Mouse (Mus musculus) midbrain, embryonic 11.5 days (tissue): ENCODE data around the gene Taf15. TPM values are rescaled to one million over a fixed set of nuclear protein-coding genes. Genes with fewer than 3 reads are reported as not detected.

ENCODE experiments used
- ATAC-seq: fragments of 200-750 bp; cut with Nextera tagmentation; 2 replicates; pipeline ENCODE4 v1.8.0; 2017; ENCODE audit warnings: moderate TSS enrichment, moderate library complexity; ENCODE audit not compliant: low FRiP score
- DNase-seq: peaks from one replicate; pipeline ENCODE4 v3.0.0; 2015; ENCODE audit warnings: low spot score; ENCODE audit errors: missing footprints
- H3K27ac ChIP-seq: fragments of 300-500 bp; sonication (generic); 2 replicates; pipeline ENCODE4 v1.5.1; 2014; ENCODE audit warnings: low read depth, low read length
- H3K27me3 ChIP-seq: fragments of 300-500 bp; sonication (generic); 2 replicates; pipeline ENCODE4 v1.6.1; 2014; ENCODE audit warnings: mild to moderate bottlenecking, low read length, moderate library complexity, mixed read lengths; ENCODE audit not compliant: control insufficient read depth, insufficient read depth
- H3K36me3 ChIP-seq: fragments of 300-500 bp; sonication (generic); 2 replicates; pipeline ENCODE4 v1.6.1; 2014; ENCODE audit warnings: mild to moderate bottlenecking, low read length, moderate library complexity, mixed read lengths; ENCODE audit not compliant: control insufficient read depth, insufficient read depth
- H3K4me1 ChIP-seq: fragments of 300-500 bp; sonication (generic); 2 replicates; pipeline ENCODE4 v1.6.1; 2014; ENCODE audit warnings: low read length; ENCODE audit not compliant: control insufficient read depth, insufficient read depth
- H3K4me2 ChIP-seq: fragments of 300-500 bp; sonication (generic); 2 replicates; pipeline ENCODE4 v1.6.1; 2014; ENCODE audit warnings: mild to moderate bottlenecking, moderate library complexity
- H3K4me3 ChIP-seq: fragments of 300-500 bp; sonication (generic); 2 replicates; pipeline ENCODE4 v1.5.1; 2014; ENCODE audit warnings: low read depth, low read length
- H3K9ac ChIP-seq: fragments of 300-500 bp; sonication (generic); 2 replicates; pipeline ENCODE4 v1.6.1; 2014; ENCODE audit warnings: low read length
- H3K9me3 ChIP-seq: fragments of 300-500 bp; sonication (generic); 2 replicates; pipeline ENCODE4 v1.6.1; 2016; ENCODE audit warnings: low read length; ENCODE audit not compliant: control insufficient read depth
- WGBS: fragments of 180-500 bp; shearing (Covaris S2); extraction: QIAGEN DNeasy Blood & Tissue Kit; methylation state at CpG from one replicate; pipeline ENCODE4 v1.1.7; 2014; 5-methylcytosine and 5-hydroxymethylcytosine counted together
- polyA plus RNA-seq: library from polyadenylated mRNA; unstranded; fragments of >200 nt; fragmentation: Nextera tagmentation; extraction: Ambion mirVana; gene quantifications from 2 replicates; pipeline ENCODE4 v1.2.1, GENCODE M21; 2014

Taf15 gene
- polyA plus RNA-seq, 1 experiment from 2014 or later = 8.5 TPM

- Histone ChIP-seq H3K4me2 (0 out of 2 replicates have a peak overlapping the region, but pooled peaks have one; percentile 91), H3K27ac (no peak overlapping the region), H3K9me3 (no peaks in the 10 kb centered on the region), H3K4me3 (no peak overlapping the region), H3K4me1 (0 out of 2 replicates have a peak, but pooled peaks cover 4% of the 10 kb centered on the region), H3K9ac (no peak overlapping the region), H3K36me3 (no peaks in the 10 kb centered on the region), H3K27me3 (peaks cover 44% of the 10 kb centered on the region)
- DNase-seq (no peak), ATAC-seq (no peak)
- 44% methylated on average over 7 of the region's 7 CpGs for WGBS
Observed at GRCm38 (mm10) chr11:83441235-83441634, 31.7 kb upstream of the Taf15 start.

DNA sequence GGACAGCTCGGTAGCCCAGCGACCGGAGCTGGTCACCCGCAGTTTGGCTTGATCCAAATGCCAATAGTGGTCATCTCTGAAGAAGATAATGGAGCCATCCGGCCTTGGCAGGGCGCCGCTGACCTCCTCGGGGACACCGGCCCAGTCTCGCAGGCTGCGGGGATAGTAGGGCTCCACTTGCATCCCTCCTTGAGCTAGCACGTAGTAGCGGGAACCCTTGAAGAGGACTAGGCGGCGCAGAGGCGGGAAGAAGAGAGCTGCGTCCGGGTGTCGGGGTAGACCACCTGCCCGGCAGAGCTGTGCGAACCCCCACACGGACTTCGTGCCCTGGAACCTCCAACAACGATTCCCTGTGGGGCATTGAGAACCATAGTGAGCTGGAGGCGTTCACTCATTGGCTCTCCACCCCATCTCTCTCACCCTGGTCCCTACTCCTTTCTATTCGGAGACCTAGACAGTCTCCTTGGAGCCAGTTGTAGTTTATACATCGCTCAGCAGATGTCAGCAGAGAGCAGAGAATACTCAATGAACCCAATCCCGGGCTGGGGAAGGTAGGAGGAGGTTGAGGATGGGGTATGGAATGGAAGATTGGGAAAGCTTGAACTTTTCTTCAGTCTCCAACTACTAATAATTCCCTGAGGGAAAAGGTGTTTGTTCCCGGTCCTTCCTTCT lies 30.2 kb upstream of the Taf15 start:
- ATAC-seq = peak; percentile 5; the same call in 1 of the 2 replicates

DNA sequence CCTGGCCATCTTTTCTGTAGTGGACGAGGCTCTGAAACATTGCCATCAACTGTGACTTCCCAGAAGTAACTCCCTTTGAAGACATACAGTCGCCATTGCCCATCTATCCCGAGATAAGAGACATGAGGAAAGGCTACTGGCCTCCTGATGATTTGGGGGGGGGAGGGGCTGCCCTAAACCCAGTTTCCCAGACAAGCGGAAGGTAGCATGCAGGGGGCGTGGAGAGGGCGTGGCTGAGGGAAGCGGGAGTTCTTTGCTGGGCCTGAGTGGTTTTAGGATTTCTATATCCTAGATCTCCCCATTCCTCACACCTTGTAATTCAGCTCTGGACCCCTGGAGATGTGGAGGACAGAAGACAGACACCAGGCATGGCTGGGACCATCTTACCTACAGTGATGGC lies 29.1 kb upstream of the Taf15 start:
- Histone ChIP-seq H3K27me3 (peaks cover 45% of the 10 kb centered on the region), H3K4me3 (no peak overlapping the region), H3K36me3 (no peaks in the 10 kb centered on the region), H3K9ac (no peak overlapping the region), H3K27ac (no peak overlapping the region), H3K4me2 (no peak overlapping the region), H3K9me3 (no peaks in the 10 kb centered on the region), H3K4me1 (peaks cover 10% of the 10 kb centered on the region)
- DNase-seq (no peak), ATAC-seq (no peak)
- 9% methylated on average over 7 of the region's 7 CpGs for WGBS

More for the DNA sequence above, 30.2 kb upstream of the Taf15 start:
- Histone ChIP-seq H3K9me3 (no peaks in the 10 kb centered on the region), H3K4me1 (peaks cover 6% of the 10 kb centered on the region; the same call in 1 of the 2 replicates), H3K4me3 (peak overlapping the region; percentile 9; the same call in 1 of the 2 replicates), H3K36me3 (no peaks in the 10 kb centered on the region), H3K4me2 (peak overlapping the region; percentile 36), H3K9ac (no peak overlapping the region), H3K27ac (no peak overlapping the region), H3K27me3 (peaks cover 47% of the 10 kb centered on the region)
- WGBS = 12% methylated on average over 29 of the region's 29 CpGs
- DNase-seq = peak; percentile 98

- Histone ChIP-seq H3K4me1 (peaks cover 10% of the 10 kb centered on the region), H3K9me3 (no peaks in the 10 kb centered on the region), H3K27ac (no peak overlapping the region), H3K36me3 (no peaks in the 10 kb centered on the region), H3K27me3 (peaks cover 45% of the 10 kb centered on the region), H3K9ac (no peak overlapping the region), H3K4me2 (peak overlapping the region; percentile 1; the same call in 1 of the 2 replicates), H3K4me3 (no peak overlapping the region)
- WGBS = 29% methylated on average over 19 of the region's 19 CpGs
- DNase-seq (no peak), ATAC-seq (no peak)
Observed at GRCm38 (mm10) chr11:83445001-83445400, 27.9 kb upstream of the Taf15 start.

- 78% methylated on average over 10 of the region's 10 CpGs for WGBS
Observed at GRCm38 (mm10) chr11:83447612-83448011, 25.3 kb upstream of the Taf15 start.

GRCm38 (mm10) chr11:83448021-83448926 lies 24.6 kb upstream of the Taf15 start:
- WGBS = 46% methylated on average over 16 of the region's 16 CpGs
- DNase-seq (no peak), ATAC-seq (no peak)
- Histone ChIP-seq H3K4me3 (no peak overlapping the region), H3K9ac (no peak overlapping the region), H3K4me2 (no peak overlapping the region), H3K36me3 (no peaks in the 10 kb centered on the region), H3K27ac (no peak overlapping the region), H3K4me1 (peaks cover 6% of the 10 kb centered on the region), H3K9me3 (no peaks in the 10 kb centered on the region), H3K27me3 (peaks cover 23% of the 10 kb centered on the region)

More at GRCm38 (mm10) chr11:83447612-83448011, 25.3 kb upstream of the Taf15 start:
- Histone ChIP-seq H3K27ac (no peak overlapping the region), H3K4me3 (no peak overlapping the region), H3K4me1 (peaks cover 8% of the 10 kb centered on the region), H3K36me3 (no peaks in the 10 kb centered on the region), H3K27me3 (peaks cover 29% of the 10 kb centered on the region), H3K4me2 (no peak overlapping the region), H3K9me3 (no peaks in the 10 kb centered on the region), H3K9ac (no peak overlapping the region)
- ATAC-seq (no peak), DNase-seq (no peak)

DNA sequence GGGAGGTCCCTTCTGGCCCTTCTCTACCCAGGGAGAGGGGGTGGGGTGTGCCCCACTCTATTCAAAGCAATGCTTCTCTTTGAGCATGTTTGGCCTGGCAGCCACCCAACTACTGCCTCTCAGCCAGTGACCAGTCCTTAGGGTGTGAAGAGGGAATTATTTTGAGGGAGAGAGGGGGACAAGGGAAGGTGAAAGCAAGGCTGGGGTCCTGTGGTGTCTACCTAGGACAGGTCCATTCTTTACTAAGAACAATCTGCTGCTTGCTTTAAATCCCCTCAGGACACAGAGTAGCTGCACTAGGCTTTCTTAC lies 24.0 kb upstream of the Taf15 start:
- Histone ChIP-seq H3K27ac (no peak overlapping the region), H3K36me3 (no peaks in the 10 kb centered on the region), H3K4me1 (peaks cover 6% of the 10 kb centered on the region), H3K4me3 (no peak overlapping the region), H3K9ac (no peak overlapping the region), H3K27me3 (peaks cover 17% of the 10 kb centered on the region), H3K4me2 (no peak overlapping the region), H3K9me3 (no peaks in the 10 kb centered on the region)
- DNase-seq (no peak), ATAC-seq (no peak)

DNA sequence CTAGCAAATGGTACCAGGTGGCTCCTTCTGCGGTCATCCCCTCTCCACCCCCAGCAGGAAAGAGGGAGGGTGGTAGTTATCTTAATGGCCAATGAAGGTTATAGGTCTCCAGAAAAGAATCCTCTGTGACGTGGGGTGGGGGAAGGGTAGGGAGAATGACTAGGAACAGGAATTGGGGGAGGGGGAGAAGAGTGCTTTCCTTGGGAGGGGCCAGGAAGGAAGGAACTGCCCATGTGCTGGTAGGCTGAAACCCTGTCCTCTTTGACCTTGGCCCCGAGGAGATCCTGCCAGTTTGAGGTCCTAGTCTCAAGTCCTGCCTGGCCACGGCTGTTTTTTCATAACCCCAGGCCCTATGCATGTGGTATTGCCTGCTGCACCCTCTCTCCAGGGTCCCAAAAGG lies 23.6 kb upstream of the Taf15 start:
- no peak for ATAC-seq
- peaks cover 6% of the 10 kb centered on the region for H3K4me1 ChIP-seq
- WGBS = 65% methylated on average over 4 of the region's 4 CpGs
- no peak overlapping the region for H3K4me3 ChIP-seq
- no peak overlapping the region for H3K9ac ChIP-seq
- no peak for DNase-seq
- H3K27me3 ChIP-seq = peaks cover 13% of the 10 kb centered on the region
- no peaks in the 10 kb centered on the region for H3K9me3 ChIP-seq
- H3K27ac ChIP-seq = no peak overlapping the region
- H3K4me2 ChIP-seq = no peak overlapping the region
- no peaks in the 10 kb centered on the region for H3K36me3 ChIP-seq

DNA sequence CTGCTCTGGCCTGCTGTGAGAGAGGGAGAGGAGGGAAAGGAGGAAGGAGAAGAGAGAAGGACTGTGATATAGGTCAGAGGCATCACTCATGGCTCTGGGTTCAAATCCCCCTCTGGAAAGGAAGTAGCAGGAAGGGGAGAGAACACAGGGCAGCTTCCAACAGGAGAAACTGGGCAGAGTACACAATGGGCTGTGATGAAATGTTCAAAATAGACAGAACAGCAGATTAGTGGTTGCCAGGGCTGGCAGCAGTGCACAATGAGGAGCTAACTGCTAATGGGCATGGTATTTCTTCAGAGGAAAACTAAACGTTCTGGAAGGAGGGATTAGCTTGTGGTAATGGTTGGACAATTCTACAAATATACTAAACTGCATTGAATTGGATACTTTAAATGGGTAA lies 22.3 kb upstream of the Taf15 start:
- no peak overlapping the region for H3K4me3 ChIP-seq
- H3K27ac ChIP-seq = no peak overlapping the region
- H3K9me3 ChIP-seq = no peaks in the 10 kb centered on the region
- H3K36me3 ChIP-seq = no peaks in the 10 kb centered on the region
- H3K4me1 ChIP-seq = peaks cover 6% of the 10 kb centered on the region
- no peak overlapping the region for H3K9ac ChIP-seq
- DNase-seq (no peak), ATAC-seq (no peak)
- H3K4me2 ChIP-seq = no peak overlapping the region
- H3K27me3 ChIP-seq = peaks cover 5% of the 10 kb centered on the region; the same call in 1 of the 2 replicates
- whole genome bisulfite sequencing = 29% methylated on average over 1 of the region's 1 CpGs
